Mouse (Mus musculus) ES-Bruce4 (cell line): ENCODE measurements around the gene Banp.

Experiments used
- CTCF ChIP-seq: IDR thresholded peaks from one replicate; pipeline ENCODE4 v1.8.1; 2011; ENCODE audit warnings: low read depth, low read length
- POLR2A ChIP-seq: IDR thresholded peaks from one replicate; pipeline ENCODE4 v1.8.1; 2011; ENCODE audit warnings: low read length; ENCODE audit not compliant: insufficient read depth

DNA sequence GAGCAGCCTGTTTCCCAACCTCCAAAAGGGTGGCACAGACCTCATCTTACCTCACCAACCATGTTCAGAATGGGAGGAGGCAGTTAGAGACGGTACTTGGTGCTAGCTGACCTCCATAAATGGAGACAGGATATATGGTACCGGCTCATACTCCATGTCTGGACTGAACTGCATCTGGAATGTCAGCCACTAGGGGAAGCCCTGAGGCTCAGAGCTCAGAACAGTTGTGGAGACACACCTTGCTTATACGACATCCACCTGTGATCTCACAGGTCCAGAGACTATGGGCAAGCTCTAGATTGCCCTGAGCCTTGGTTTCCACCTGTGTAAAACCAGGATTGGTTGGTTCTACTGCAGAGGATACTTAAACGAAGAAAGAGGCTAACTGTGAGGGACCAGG lies 125.4 kb downstream of the Banp start:
- no peak for TF ChIP-seq CTCF
- no peak for TF ChIP-seq POLR2A
